Mouse (Mus musculus) ES-Bruce4 (cell line): ENCODE results near the gene Ifit1bl2.

Source experiments
- CTCF ChIP-seq: IDR thresholded peaks from one replicate; pipeline ENCODE4 v1.8.1; 2011; ENCODE audit warnings: low read depth, low read length
- EP300 ChIP-seq: IDR thresholded peaks from 2 replicates; pipeline ENCODE4 v1.6.1; 2011; ENCODE audit warnings: low read depth, low read length; ENCODE audit not compliant: insufficient read depth
- POLR2A ChIP-seq: IDR thresholded peaks from one replicate; pipeline ENCODE4 v1.8.1; 2011; ENCODE audit warnings: low read length; ENCODE audit not compliant: insufficient read depth

GRCm38 (mm10) chr19:34666127-34666526, 25.6 kb upstream of the Ifit1bl2 start:
- peak; percentile 81 for TF ChIP-seq CTCF
- no peak for TF ChIP-seq POLR2A
- 0 out of 2 replicates have a peak, but pooled peaks have one; percentile 29 for TF ChIP-seq EP300
